Mouse (Mus musculus): ENCODE results near the gene Grk6. TPM values are rescaled to one million over a fixed set of nuclear protein-coding genes. Genes with fewer than 3 reads are reported as not detected.

Grk6 gene
- total RNA-seq, 2 experiments from 2014 or later, result 60.3 to 63.2 TPM

Small RNA genes lying within 50 kb of the gene (microRNA-seq; reads per million reads assigned to microRNA genes)
- gene Mir6943, result 3.1 to 6.2 reads per million in 2 experiments
- gene Mir6944, result 30.6 to 31.3 reads per million in 2 experiments
- 7.4 to 10.3 reads per million in 2 experiments for gene Mir6945

Other genes starting within 250 kb of the Grk6 start
- 100 to 1,000 TPM; 111 to 124 TPM for gene Nsd1, start 235.3 kb upstream of the Grk6 start, total RNA-seq (2021)
- 100 to 1,000 TPM; 147 to 149 TPM for gene Prelid1, start 124.6 kb upstream of the Grk6 start, total RNA-seq (2021)
- gene Rab24, start 123.1 kb upstream of the Grk6 start, total RNA-seq (2021), result 10 to 100 TPM; 79.1 to 82.6 TPM
- gene Mxd3, start 115.2 kb upstream of the Grk6 start, total RNA-seq (2021), result 1 to 10 TPM in 1 of 2 experiments, under 1 TPM in 1; 0.79 to 1.2 TPM
- gene Lman2, start 82.3 kb upstream of the Grk6 start, total RNA-seq (2021), result 10 to 100 TPM; 65.9 to 66.8 TPM
- gene Rgs14, start 75.3 kb upstream of the Grk6 start, total RNA-seq (2021), result 100 to 1,000 TPM; 103 to 112 TPM
- not detected for gene Slc34a1, start 46.9 kb upstream of the Grk6 start, total RNA-seq (2021)
- gene Pfn3, start 29.8 kb upstream of the Grk6 start, total RNA-seq (2021), result under 1 TPM in 1 of 2 experiments, not detected in 1; 0.68 TPM
- under 1 TPM; 0.32 to 0.36 TPM for gene F12, start 18.3 kb upstream of the Grk6 start, total RNA-seq (2021)
- gene Prr7, start 19.2 kb downstream of the Grk6 start, total RNA-seq (2021), result 10 to 100 TPM; 75.6 to 79.2 TPM
- gene Dbn1, start 43.0 kb downstream of the Grk6 start, total RNA-seq (2021), result 100 to 1,000 TPM; 359 to 362 TPM
- gene Pdlim7, start 68.6 kb downstream of the Grk6 start, total RNA-seq (2021), result 10 to 100 TPM; 93.2 to 99.5 TPM
- gene Dok3, start 84.2 kb downstream of the Grk6 start, total RNA-seq (2021), result 10 to 100 TPM; 14.5 to 16.4 TPM
- gene Ddx41, start 91.6 kb downstream of the Grk6 start, total RNA-seq (2021), result 10 to 100 TPM; 56.0 to 56.2 TPM
- gene Fam193b, start 126.0 kb downstream of the Grk6 start, total RNA-seq (2021), result 10 to 100 TPM; 77.6 to 79.0 TPM
- 100 to 1,000 TPM; 134 to 146 TPM for gene Tmed9, start 128.7 kb downstream of the Grk6 start, total RNA-seq (2021)
- gene B4galt7, start 154.8 kb downstream of the Grk6 start, total RNA-seq (2021), result 10 to 100 TPM; 25.9 to 26.7 TPM
- gene Caml, start 177.9 kb downstream of the Grk6 start, total RNA-seq (2021), result 10 to 100 TPM; 43.3 to 47.6 TPM
- gene Ddx46, start 190.0 kb downstream of the Grk6 start, total RNA-seq (2021), result 10 to 100 TPM; 38.4 to 44.6 TPM
- 10 to 100 TPM; 71.1 to 73.9 TPM for gene B230219D22Rik, start 248.1 kb downstream of the Grk6 start, total RNA-seq (2021)